Mouse (Mus musculus) embryonic facial prominence, embryonic 11.5 days (tissue): Measurements from ENCODE around the gene Lin28b. TPM values are rescaled to one million over a fixed set of nuclear protein-coding genes. Genes with fewer than 3 reads are reported as not detected.

Experiments used
- ATAC-seq: fragments of 200-750 bp; cut with Nextera tagmentation; replicated peaks from 2 replicates; pipeline ENCODE4 v1.8.0; 2017; ENCODE audit warnings: low read depth; ENCODE audit not compliant: insufficient number of reproducible peaks, low FRiP score, low TSS enrichment
- DNase-seq: peaks from one replicate; pipeline ENCODE4 v3.0.0-alpha.2; 2015; ENCODE audit warnings: low spot score
- H3K27ac ChIP-seq: fragments of 300-500 bp; sonication (generic); replicated peaks from 2 replicates; pipeline ENCODE4 v1.5.1; 2014; ENCODE audit warnings: mild to moderate bottlenecking, low read depth, low read length, control low read depth
- H3K27me3 ChIP-seq: fragments of 300-500 bp; sonication (generic); 2 replicates; pipeline ENCODE4 v1.6.1; 2014; ENCODE audit warnings: mild to moderate bottlenecking, low read length, moderate library complexity, mixed read lengths; ENCODE audit not compliant: control insufficient read depth, insufficient read depth
- H3K36me3 ChIP-seq: fragments of 300-500 bp; sonication (generic); replicated peaks from 2 replicates; pipeline ENCODE4 v1.6.1; 2014; ENCODE audit warnings: low read depth, mild to moderate bottlenecking, low read length, moderate library complexity, mixed read lengths; ENCODE audit not compliant: control insufficient read depth, insufficient read depth
- H3K4me1 ChIP-seq: fragments of 300-500 bp; sonication (generic); 2 replicates; pipeline ENCODE4 v1.6.1; 2014; ENCODE audit warnings: low read length, mixed read lengths; ENCODE audit not compliant: control insufficient read depth, insufficient read depth
- H3K4me2 ChIP-seq: fragments of 300-500 bp; sonication (generic); 2 replicates; pipeline ENCODE4 v1.6.1; 2014; ENCODE audit warnings: low read depth, mild to moderate bottlenecking, control low read depth, low read length, moderate library complexity
- H3K4me3 ChIP-seq: fragments of 300-500 bp; sonication (generic); 2 replicates; pipeline ENCODE4 v1.5.1; 2014; ENCODE audit warnings: low read depth, low read length, control low read depth
- H3K9ac ChIP-seq: fragments of 300-500 bp; sonication (generic); replicated peaks from 2 replicates; pipeline ENCODE4 v1.6.1; 2014; ENCODE audit warnings: mild to moderate bottlenecking, control low read depth, low read length
- H3K9me3 ChIP-seq: fragments of 300-500 bp; sonication (generic); replicated peaks from 2 replicates; pipeline ENCODE4 v1.6.1; 2016; ENCODE audit warnings: mild to moderate bottlenecking, low read length, inconsistent platforms, mixed read lengths; ENCODE audit not compliant: control insufficient read depth
- WGBS: fragments of 180-500 bp; shearing (Covaris S2); extraction: QIAGEN DNeasy Blood & Tissue Kit; methylation state at CpG from one replicate; pipeline ENCODE4 v1.1.7; 2014; 5-methylcytosine and 5-hydroxymethylcytosine counted together
- polyA plus RNA-seq: library from polyadenylated mRNA; unstranded; fragments of >200 nt; fragmentation: Nextera tagmentation; extraction: Ambion mirVana; gene quantifications from 2 replicates; pipeline ENCODE4 v1.2.1, GENCODE M21; 2014

Lin28b gene
- polyA plus RNA-seq, 1 experiment from 2014 or later: 13.6 TPM

GRCm38 (mm10) chr10:45399702-45400243 lies 86.4 kb downstream of the Lin28b start:
- 73% methylated on average over 7 of the region's 7 CpGs for WGBS
- ATAC-seq (no peak), DNase-seq (no peak)
- Histone ChIP-seq H3K4me1 (no peaks in the 10 kb centered on the region), H3K9ac (no peak overlapping the region), H3K36me3 (no peaks in the 10 kb centered on the region), H3K4me2 (no peak overlapping the region), H3K4me3 (no peak overlapping the region), H3K9me3 (no peaks in the 10 kb centered on the region), H3K27me3 (no peaks in the 10 kb centered on the region), H3K27ac (no peak overlapping the region)

GRCm38 (mm10) chr10:45398211-45398610 lies 88.0 kb downstream of the Lin28b start:
- H3K27me3 ChIP-seq: no peaks in the 10 kb centered on the region
- H3K4me2 ChIP-seq: no peak overlapping the region
- no peaks in the 10 kb centered on the region for H3K9me3 ChIP-seq
- no peaks in the 10 kb centered on the region for H3K4me1 ChIP-seq
- DNase-seq (no peak), ATAC-seq (no peak)
- H3K9ac ChIP-seq: no peak overlapping the region
- no peaks in the 10 kb centered on the region for H3K36me3 ChIP-seq
- H3K4me3 ChIP-seq: no peak overlapping the region
- H3K27ac ChIP-seq: no peak overlapping the region
- 57% methylated on average over 1 of the region's 1 CpGs for WGBS

GRCm38 (mm10) chr10:45382637-45382958 lies 103.6 kb downstream of the Lin28b start:
- 64% methylated on average over 3 of the region's 3 CpGs for WGBS
- DNase-seq (no peak), ATAC-seq (no peak)
- Histone ChIP-seq H3K27ac (no peak overlapping the region), H3K4me3 (no peak overlapping the region), H3K4me2 (no peak overlapping the region), H3K9ac (no peak overlapping the region), H3K9me3 (no peaks in the 10 kb centered on the region), H3K27me3 (no peaks in the 10 kb centered on the region), H3K36me3 (no peaks in the 10 kb centered on the region), H3K4me1 (no peaks in the 10 kb centered on the region)

- Histone ChIP-seq H3K36me3 (no peaks in the 10 kb centered on the region), H3K9ac (no peak overlapping the region), H3K4me2 (no peak overlapping the region), H3K27me3 (no peaks in the 10 kb centered on the region), H3K9me3 (no peaks in the 10 kb centered on the region), H3K4me3 (no peak overlapping the region), H3K4me1 (no peaks in the 10 kb centered on the region), H3K27ac (no peak overlapping the region)
- ATAC-seq (no peak), DNase-seq (peak; percentile 51)
Measured at GRCm38 (mm10) chr10:45381937-45382636, 104.1 kb downstream of the Lin28b start.

GRCm38 (mm10) chr10:45378269-45378668 lies 107.9 kb downstream of the Lin28b start:
- Histone ChIP-seq H3K9ac (no peak overlapping the region), H3K4me1 (no peaks in the 10 kb centered on the region), H3K27me3 (no peaks in the 10 kb centered on the region), H3K4me2 (no peak overlapping the region), H3K27ac (no peak overlapping the region), H3K4me3 (no peak overlapping the region), H3K36me3 (no peaks in the 10 kb centered on the region), H3K9me3 (no peaks in the 10 kb centered on the region)
- 87% methylated on average over 3 of the region's 3 CpGs for WGBS
- DNase-seq (no peak), ATAC-seq (no peak)

- H3K27me3 ChIP-seq: no peaks in the 10 kb centered on the region
- DNase-seq (peak; percentile 83), ATAC-seq (peak; percentile 41; the same call in 1 of the 2 replicates)
- no peak overlapping the region for H3K9ac ChIP-seq
- H3K4me2 ChIP-seq: no peak overlapping the region
- 65% methylated on average over 4 of the region's 4 CpGs for WGBS
- H3K4me3 ChIP-seq: no peak overlapping the region
- H3K27ac ChIP-seq: no peak overlapping the region
- no peaks in the 10 kb centered on the region for H3K36me3 ChIP-seq
- H3K9me3 ChIP-seq: no peaks in the 10 kb centered on the region
- no peaks in the 10 kb centered on the region for H3K4me1 ChIP-seq
Measured at GRCm38 (mm10) chr10:45372994-45373692, 113.1 kb downstream of the Lin28b start.

GRCm38 (mm10) chr10:45370545-45370944 lies 115.7 kb downstream of the Lin28b start:
- ATAC-seq (no peak), DNase-seq (no peak)
- no peaks in the 10 kb centered on the region for H3K9me3 ChIP-seq
- no peaks in the 10 kb centered on the region for H3K36me3 ChIP-seq
- H3K27ac ChIP-seq: no peak overlapping the region
- H3K27me3 ChIP-seq: no peaks in the 10 kb centered on the region
- no peak overlapping the region for H3K4me3 ChIP-seq
- H3K4me1 ChIP-seq: no peaks in the 10 kb centered on the region
- WGBS: 75% methylated on average over 2 of the region's 2 CpGs
- no peak overlapping the region for H3K4me2 ChIP-seq
- no peak overlapping the region for H3K9ac ChIP-seq

GRCm38 (mm10) chr10:45369639-45370038 lies 116.6 kb downstream of the Lin28b start:
- no peak overlapping the region for H3K4me2 ChIP-seq
- H3K27ac ChIP-seq: no peak overlapping the region
- no peaks in the 10 kb centered on the region for H3K36me3 ChIP-seq
- no peaks in the 10 kb centered on the region for H3K4me1 ChIP-seq
- no peak overlapping the region for H3K4me3 ChIP-seq
- DNase-seq (no peak), ATAC-seq (no peak)
- 85% methylated on average over 3 of the region's 3 CpGs for WGBS
- H3K9ac ChIP-seq: no peak overlapping the region
- H3K27me3 ChIP-seq: no peaks in the 10 kb centered on the region
- no peaks in the 10 kb centered on the region for H3K9me3 ChIP-seq
